Mouse (Mus musculus) gastrocnemius, postnatal 36 days (tissue): ENCODE results near the gene Ucn2. TPM values are rescaled to one million over a fixed set of nuclear protein-coding genes. Genes with fewer than 3 reads are reported as not detected.
A peak's percentile ranks its signal among the peaks of the same experiment; 100 is the strongest.

Source experiments
- DNase-seq, 2 experiments: peaks; one replicate each; pipeline ENCODE4 v3.0.0; 2022
- intact Hi-C: fragments of 180-260 bp; cut with DNase I; formaldehyde crosslinking; loops from one replicate; pipeline ENCODE4 v1.15.1; 2025
- long read RNA-seq, 2 experiments: library from polyadenylated mRNA; stranded (forward); transcript quantifications; one replicate each; pipeline ENCODE4 v2.0.0; 2021
- total RNA-seq, 2 experiments: library from RNA; stranded (reverse); gene quantifications; 2 replicates each; pipeline ENCODE4 v1.2.3; 2021

Gene Ucn2
- total RNA-seq: under 1 TPM; 0.23 to 0.67 TPM
- long read RNA-seq, experiment 1: 0 reads
- long read RNA-seq, experiment 2: 0 reads

GRCm38 (mm10) chr9:108985710-108986109 lies at the start of gene Ucn2:
Ucn2 (plus strand) TSS chr9:108986010.
- no peak for DNase-seq
- intact Hi-C loops: no loop called here

GRCm38 (mm10) chr9:108936418-108937364 lies 49.1 kb upstream of the Ucn2 start, which contains the start of gene Uqcrc1:
Uqcrc1 (plus strand) TSS chr9:108936633.
- DNase-seq: peak; percentile 91 to 93
- intact Hi-C loops: no loop called here

GRCm38 (mm10) chr9:108945111-108945510 lies 40.7 kb upstream of the Ucn2 start:
- intact Hi-C loops: no loop called here
- DNase-seq: no peak

- intact Hi-C loops: no loop called here
- DNase-seq: no peak
These were observed 40.2 kb upstream of the Ucn2 start for GRCm38 (mm10) chr9:108945608-108946007.

GRCm38 (mm10) chr9:108949231-108949966 lies 36.4 kb upstream of the Ucn2 start:
- peak; percentile 39 to 56 for DNase-seq
- intact Hi-C loops: no loop called here

- DNase-seq: peak in 1 of 2 experiments; percentile 32
- intact Hi-C loops: no loop called here
These were observed 35.7 kb upstream of the Ucn2 start for GRCm38 (mm10) chr9:108949967-108950728.

- intact Hi-C loops: no loop called here
- DNase-seq: no peak
These were observed 32.7 kb upstream of the Ucn2 start, which contains the start of gene Col7a1 for GRCm38 (mm10) chr9:108953081-108953636. Col7a1 (plus strand) TSS chr9:108953586.

- intact Hi-C loops: no loop called here
- no peak for DNase-seq
These were observed 30.6 kb upstream of the Ucn2 start for GRCm38 (mm10) chr9:108955241-108955640.

GRCm38 (mm10) chr9:108955846-108956245 lies 30.0 kb upstream of the Ucn2 start:
- DNase-seq: no peak
- intact Hi-C loops: no loop called here

GRCm38 (mm10) chr9:108963577-108963976 lies 22.2 kb upstream of the Ucn2 start:
- intact Hi-C loops: no loop called here

GRCm38 (mm10) chr9:108964338-108964737 lies 21.5 kb upstream of the Ucn2 start:
- no peak for DNase-seq
- intact Hi-C loops: no loop called here

More at GRCm38 (mm10) chr9:108963577-108963976, 22.2 kb upstream of the Ucn2 start:
- DNase-seq: no peak

- no peak for DNase-seq
- intact Hi-C loops: no loop called here
These were observed 15.2 kb upstream of the Ucn2 start for GRCm38 (mm10) chr9:108970623-108971022.

- intact Hi-C loops: no loop called here
- DNase-seq: no peak
These were observed 9.3 kb upstream of the Ucn2 start for GRCm38 (mm10) chr9:108976483-108976882.

GRCm38 (mm10) chr9:108977966-108978365 lies 7.8 kb upstream of the Ucn2 start:
- intact Hi-C loops: no loop called here
- no peak for DNase-seq

- no peak for DNase-seq
- intact Hi-C loops: no loop called here
These were observed 3.3 kb upstream of the Ucn2 start for GRCm38 (mm10) chr9:108982498-108982897.

- no peak for DNase-seq
- intact Hi-C loops: no loop called here
These were observed 2.6 kb upstream of the Ucn2 start for GRCm38 (mm10) chr9:108983209-108983608.

GRCm38 (mm10) chr9:108987704-108988350 lies 2.0 kb downstream of the Ucn2 start:
- peak; percentile 58 to 66 for DNase-seq
- intact Hi-C loops: no loop called here

GRCm38 (mm10) chr9:108989802-108990461 lies 4.1 kb downstream of the Ucn2 start:
- intact Hi-C loops: no loop called here
- DNase-seq: no peak

- intact Hi-C loops: no loop called here
- DNase-seq: no peak
These were observed 4.6 kb downstream of the Ucn2 start for GRCm38 (mm10) chr9:108990462-108990820.
